Mouse (Mus musculus) bone marrow macrophage, adult 2 months (primary cell): ENCODE measurements around the gene Ptges2. TPM values are rescaled to one million over a fixed set of nuclear protein-coding genes. Genes with fewer than 3 reads are reported as not detected.

ENCODE experiments used
- H3K27ac ChIP-seq: 2 replicates; pipeline ENCODE4 v1.5.1; 2012; ENCODE audit warnings: low read depth, low read length; ENCODE audit not compliant: insufficient read depth
- H3K4me1 ChIP-seq: 2 replicates; pipeline ENCODE4 v1.6.1; 2012; ENCODE audit warnings: low read length; ENCODE audit not compliant: control insufficient read depth, insufficient read depth
- H3K4me3 ChIP-seq: 2 replicates; pipeline ENCODE4 v1.5.1; 2012; ENCODE audit warnings: mild to moderate bottlenecking, low read length, moderate library complexity; ENCODE audit not compliant: insufficient read depth
- CTCF ChIP-seq: IDR thresholded peaks from 2 replicates; pipeline ENCODE4 v1.5.1; 2012; ENCODE audit warnings: low read depth, mild to moderate bottlenecking, low read length, moderate library complexity
- POLR2A ChIP-seq: IDR thresholded peaks from 2 replicates; pipeline ENCODE4 v1.6.1; 2012; ENCODE audit warnings: mild to moderate bottlenecking, low read depth, low read length, borderline replicate concordance
- polyA plus RNA-seq: library from polyadenylated mRNA; stranded (reverse); fragments of >200 nt; gene quantifications from 2 replicates; pipeline ENCODE4 v1.2.4, GENCODE M21; 2012; ENCODE audit not compliant: missing spikeins, insufficient read depth, insufficient read length

The Ptges2 gene
- polyA plus RNA-seq, 1 experiment, result 7.9 TPM

- Histone ChIP-seq H3K4me3 (no peak overlapping the region), H3K27ac (peak overlapping the region; percentile 37; the same call in 1 of the 2 replicates), H3K4me1 (peaks cover 66% of the 10 kb centered on the region)
- TF ChIP-seq POLR2A, result no peak
- TF ChIP-seq CTCF, result no peak
Measured at GRCm38 (mm10) chr2:32424796-32425195, 29.1 kb downstream of the Ptges2 start.

DNA sequence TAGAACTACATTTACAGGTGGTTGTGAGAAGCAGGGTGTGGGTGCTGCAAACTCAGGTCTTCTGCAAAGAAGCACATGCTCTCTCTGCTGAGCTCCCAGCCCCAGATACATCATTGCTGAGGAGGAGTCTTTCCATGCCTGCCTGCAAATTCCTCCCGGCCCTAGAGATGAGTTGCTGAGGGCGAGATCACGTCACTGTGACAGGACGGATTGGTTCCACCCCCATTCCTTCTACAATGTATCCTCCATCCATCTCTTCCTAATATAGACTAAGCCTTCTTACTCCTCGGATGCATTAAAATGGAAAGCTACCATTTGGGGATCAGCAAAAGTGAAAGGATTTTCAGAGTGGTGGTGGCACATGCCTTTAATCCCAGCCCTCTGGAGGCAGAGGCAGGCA lies 29.9 kb downstream of the Ptges2 start:
- no peak overlapping the region for H3K27ac ChIP-seq
- TF ChIP-seq POLR2A, result no peak
- no peak for TF ChIP-seq CTCF
- H3K4me3 ChIP-seq, result no peak overlapping the region
- peaks cover 68% of the 10 kb centered on the region for H3K4me1 ChIP-seq

- H3K27ac ChIP-seq, result no peak overlapping the region
- no peak overlapping the region for H3K4me3 ChIP-seq
- no peak for TF ChIP-seq CTCF
- peaks cover 68% of the 10 kb centered on the region for H3K4me1 ChIP-seq
Measured at GRCm38 (mm10) chr2:32426141-32426540, 30.4 kb downstream of the Ptges2 start.

GRCm38 (mm10) chr2:32427720-32428119 lies 32.0 kb downstream of the Ptges2 start:
- Histone ChIP-seq H3K4me1 (peaks cover 69% of the 10 kb centered on the region), H3K27ac (no peak overlapping the region), H3K4me3 (no peak overlapping the region)
- no peak for TF ChIP-seq POLR2A
- no peak for TF ChIP-seq CTCF

DNA sequence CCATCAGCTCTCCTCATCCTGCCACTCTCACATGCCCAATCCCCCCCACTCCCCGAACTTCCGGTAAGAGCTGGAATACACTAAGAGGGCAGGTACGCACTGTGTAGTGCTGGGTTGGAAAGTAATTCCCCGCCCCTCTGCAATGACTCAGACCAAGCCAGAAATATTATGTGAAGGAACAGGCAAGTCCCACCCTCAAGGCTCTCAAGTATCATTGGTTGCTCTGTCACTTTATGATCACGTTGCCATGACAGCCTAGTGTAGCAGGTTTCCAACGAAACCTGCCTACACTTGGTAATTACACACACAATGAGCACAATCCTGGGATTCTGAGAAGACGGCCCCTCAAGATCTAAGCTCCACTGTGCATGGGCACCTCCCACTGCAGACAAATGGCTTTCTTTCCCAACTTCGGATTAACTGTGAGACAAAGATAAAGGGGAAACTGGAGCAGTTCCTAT lies 32.6 kb downstream of the Ptges2 start:
- Histone ChIP-seq H3K4me3 (peak overlapping the region; percentile 22; the same call in 1 of the 2 replicates), H3K4me1 (peaks cover 64% of the 10 kb centered on the region), H3K27ac (peak overlapping the region; percentile 24; the same call in 1 of the 2 replicates)
- no peak for TF ChIP-seq CTCF
- no peak for TF ChIP-seq POLR2A

DNA sequence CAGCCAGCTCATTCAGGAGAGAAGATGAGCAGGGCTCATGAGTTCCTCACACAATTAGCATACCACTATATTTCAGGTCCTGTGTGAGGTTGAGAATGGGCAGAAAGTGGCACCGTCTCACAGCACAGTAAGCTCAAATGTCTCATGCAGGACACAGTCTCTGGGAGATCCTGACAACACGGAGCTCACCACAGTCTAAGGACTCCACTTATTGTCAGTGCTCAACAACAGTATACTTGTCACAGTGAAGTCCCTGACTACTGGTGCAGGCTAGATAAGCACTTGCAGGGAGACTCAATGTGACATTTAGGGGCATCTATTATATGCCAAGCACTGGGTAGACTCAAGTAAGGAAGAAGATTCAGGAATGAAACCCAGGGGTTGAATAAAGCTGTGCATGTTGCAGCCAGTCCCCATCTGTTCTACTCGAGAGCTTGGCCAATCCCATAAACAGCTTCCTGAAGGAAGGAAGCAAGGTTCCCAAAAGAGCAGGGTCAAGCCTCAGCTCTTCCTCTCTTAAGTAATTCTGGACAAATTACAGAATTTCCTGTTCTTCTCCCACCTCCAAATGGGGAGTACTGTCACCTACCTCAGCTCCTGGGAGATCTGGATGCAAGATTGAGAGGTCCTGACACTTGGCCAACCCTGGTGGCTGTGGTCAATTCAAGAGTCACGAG lies 33.7 kb downstream of the Ptges2 start:
- H3K4me1 ChIP-seq, result peaks cover 56% of the 10 kb centered on the region

GRCm38 (mm10) chr2:32430701-32431676 lies 35.3 kb downstream of the Ptges2 start:
- Histone ChIP-seq H3K4me1 (peaks cover 40% of the 10 kb centered on the region), H3K27ac (no peak overlapping the region), H3K4me3 (no peak overlapping the region)
- TF ChIP-seq POLR2A (no peak), CTCF (no peak)

More for the DNA sequence above, 33.7 kb downstream of the Ptges2 start:
- TF ChIP-seq POLR2A, result no peak
- Histone ChIP-seq H3K4me3 (no peak overlapping the region), H3K27ac (no peak overlapping the region)

GRCm38 (mm10) chr2:32436686-32437372 lies 41.1 kb downstream of the Ptges2 start:
- TF ChIP-seq CTCF (no peak), POLR2A (no peak)
- Histone ChIP-seq H3K4me1 (peaks cover 44% of the 10 kb centered on the region), H3K27ac (no peak overlapping the region), H3K4me3 (no peak overlapping the region)

GRCm38 (mm10) chr2:32437612-32438166 lies 42.0 kb downstream of the Ptges2 start:
- H3K27ac ChIP-seq, result no peak overlapping the region
- H3K4me1 ChIP-seq, result peaks cover 45% of the 10 kb centered on the region
- no peak for TF ChIP-seq CTCF
- TF ChIP-seq POLR2A, result no peak

DNA sequence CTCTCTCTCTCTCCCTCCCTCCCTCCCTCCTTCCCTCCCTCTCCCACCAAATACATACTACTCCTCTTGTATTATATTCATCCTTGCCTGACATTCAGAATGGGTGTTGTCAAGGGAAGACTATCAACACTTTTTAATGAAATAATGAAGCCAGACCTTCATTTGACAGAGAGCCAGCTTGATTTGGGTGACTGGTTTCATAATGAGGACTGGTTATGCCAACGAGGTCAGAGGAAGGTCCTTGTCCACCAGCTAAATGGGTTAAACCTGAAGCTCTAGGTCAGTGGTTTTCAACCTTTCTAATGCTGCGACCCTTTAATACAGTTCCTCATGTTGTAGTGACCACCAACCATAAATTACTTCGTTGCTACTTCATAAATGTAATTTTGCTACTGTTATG lies 43.0 kb downstream of the Ptges2 start:
- H3K4me1 ChIP-seq, result peaks cover 47% of the 10 kb centered on the region
- H3K27ac ChIP-seq, result no peak overlapping the region
- H3K4me3 ChIP-seq, result no peak overlapping the region
- TF ChIP-seq CTCF (no peak), POLR2A (no peak)

More at GRCm38 (mm10) chr2:32437612-32438166, 42.0 kb downstream of the Ptges2 start:
- H3K4me3 ChIP-seq, result no peak overlapping the region
